Mouse (Mus musculus) bone marrow macrophage, adult 2 months (primary cell): ENCODE results near the gene Aldh3b1.

Experiments used
- CTCF ChIP-seq: IDR thresholded peaks from 2 replicates; pipeline ENCODE4 v1.5.1; 2012; ENCODE audit warnings: low read depth, mild to moderate bottlenecking, low read length, moderate library complexity
- POLR2A ChIP-seq: IDR thresholded peaks from 2 replicates; pipeline ENCODE4 v1.6.1; 2012; ENCODE audit warnings: mild to moderate bottlenecking, low read depth, low read length, borderline replicate concordance

DNA sequence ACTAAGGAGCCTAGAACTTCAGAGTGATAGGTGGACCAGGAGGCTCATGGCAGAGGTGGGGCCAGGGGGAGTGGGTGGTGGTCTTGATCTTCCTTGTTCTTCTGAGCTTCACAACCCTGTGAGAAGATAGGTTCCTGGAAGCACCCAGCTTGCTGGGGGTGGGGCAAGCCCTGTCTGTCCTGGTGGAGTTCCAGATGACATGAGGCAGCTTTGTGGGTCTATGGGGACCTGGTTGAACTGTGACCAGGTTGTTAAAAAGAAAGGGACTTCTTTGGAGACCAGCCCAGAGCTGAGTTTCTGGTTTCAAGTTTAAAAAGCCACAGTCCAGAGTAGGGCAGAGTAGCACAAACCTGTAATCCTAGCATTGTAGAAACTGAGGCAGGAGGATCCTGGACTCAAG, 29.4 kb upstream of the Aldh3b1 start:
- TF ChIP-seq CTCF (no peak), POLR2A (no peak)
